Mouse (Mus musculus): ENCODE measurements around the gene Slc2a12. TPM values are rescaled to one million over a fixed set of nuclear protein-coding genes. Genes with fewer than 3 reads are reported as not detected.

Slc2a12 gene
- total RNA-seq, 2 experiments from 2014 or later = 0.11 TPM; not detected in 1

GRCm38 (mm10) chr10:22660286-22661000, 15.6 kb downstream of the Slc2a12 start:
- ATAC-seq (ENCODE audit: poor library complexity, severe bottlenecking) = no peak

GRCm38 (mm10) chr10:22668509-22668908, 23.7 kb downstream of the Slc2a12 start:
- ATAC-seq (ENCODE audit: poor library complexity, severe bottlenecking) = no peak

- ATAC-seq (ENCODE audit: poor library complexity, severe bottlenecking) = no peak
Measured at GRCm38 (mm10) chr10:22674176-22674575, 29.4 kb downstream of the Slc2a12 start.

GRCm38 (mm10) chr10:22675848-22676630, 31.2 kb downstream of the Slc2a12 start:
- ATAC-seq (ENCODE audit: poor library complexity, severe bottlenecking) = no peak

GRCm38 (mm10) chr10:22696236-22696635, 51.4 kb downstream of the Slc2a12 start:
- ATAC-seq (ENCODE audit: poor library complexity, severe bottlenecking) = no peak

- no peak for ATAC-seq (ENCODE audit: poor library complexity, severe bottlenecking)
Measured at GRCm38 (mm10) chr10:22696864-22697263, 52.1 kb downstream of the Slc2a12 start.

- no peak for ATAC-seq (ENCODE audit: poor library complexity, severe bottlenecking)
Measured at GRCm38 (mm10) chr10:22698158-22698953, 53.5 kb downstream of the Slc2a12 start.

- ATAC-seq (ENCODE audit: poor library complexity, severe bottlenecking) = peak; percentile 95
Measured at GRCm38 (mm10) chr10:22699487-22700335, 54.9 kb downstream of the Slc2a12 start.

GRCm38 (mm10) chr10:22700773-22701172, 56.0 kb downstream of the Slc2a12 start:
- peak; percentile 61 for ATAC-seq (ENCODE audit: poor library complexity, severe bottlenecking)

GRCm38 (mm10) chr10:22701485-22702315, 56.9 kb downstream of the Slc2a12 start:
- ATAC-seq (ENCODE audit: poor library complexity, severe bottlenecking) = no peak

- ATAC-seq (ENCODE audit: poor library complexity, severe bottlenecking) = no peak
Measured at GRCm38 (mm10) chr10:22703844-22704243, 59.0 kb downstream of the Slc2a12 start.

GRCm38 (mm10) chr10:22708190-22708843, 63.5 kb downstream of the Slc2a12 start:
- no peak for ATAC-seq (ENCODE audit: poor library complexity, severe bottlenecking)

- no peak for ATAC-seq (ENCODE audit: poor library complexity, severe bottlenecking)
Measured at GRCm38 (mm10) chr10:22710173-22710777, 65.5 kb downstream of the Slc2a12 start.

GRCm38 (mm10) chr10:22712955-22713354, 68.1 kb downstream of the Slc2a12 start:
- ATAC-seq (ENCODE audit: poor library complexity, severe bottlenecking) = no peak

- ATAC-seq (ENCODE audit: poor library complexity, severe bottlenecking) = peak; percentile 89
Measured at GRCm38 (mm10) chr10:22714520-22714919, 69.7 kb downstream of the Slc2a12 start.

- peak; percentile 45 for ATAC-seq (ENCODE audit: poor library complexity, severe bottlenecking)
Measured at GRCm38 (mm10) chr10:22718475-22718874, 73.7 kb downstream of the Slc2a12 start.

- ATAC-seq (ENCODE audit: poor library complexity, severe bottlenecking) = no peak
Measured at GRCm38 (mm10) chr10:22720781-22721529, 76.1 kb downstream of the Slc2a12 start.

GRCm38 (mm10) chr10:22725166-22725565, 80.4 kb downstream of the Slc2a12 start:
- ATAC-seq (ENCODE audit: poor library complexity, severe bottlenecking) = no peak

Data from megakaryocyte, adult 5-6 weeks (primary cell).